Mouse (Mus musculus) cerebellum, adult 9-11 months (tissue): Measurements from ENCODE around the gene Abhd17c.
A peak's percentile ranks its signal among the peaks of the same experiment; 100 is the strongest.

Experiments used
- DNase-seq: peaks from one replicate; pipeline ENCODE4 v3.0.0; 2022

Gene Abhd17c

DNA sequence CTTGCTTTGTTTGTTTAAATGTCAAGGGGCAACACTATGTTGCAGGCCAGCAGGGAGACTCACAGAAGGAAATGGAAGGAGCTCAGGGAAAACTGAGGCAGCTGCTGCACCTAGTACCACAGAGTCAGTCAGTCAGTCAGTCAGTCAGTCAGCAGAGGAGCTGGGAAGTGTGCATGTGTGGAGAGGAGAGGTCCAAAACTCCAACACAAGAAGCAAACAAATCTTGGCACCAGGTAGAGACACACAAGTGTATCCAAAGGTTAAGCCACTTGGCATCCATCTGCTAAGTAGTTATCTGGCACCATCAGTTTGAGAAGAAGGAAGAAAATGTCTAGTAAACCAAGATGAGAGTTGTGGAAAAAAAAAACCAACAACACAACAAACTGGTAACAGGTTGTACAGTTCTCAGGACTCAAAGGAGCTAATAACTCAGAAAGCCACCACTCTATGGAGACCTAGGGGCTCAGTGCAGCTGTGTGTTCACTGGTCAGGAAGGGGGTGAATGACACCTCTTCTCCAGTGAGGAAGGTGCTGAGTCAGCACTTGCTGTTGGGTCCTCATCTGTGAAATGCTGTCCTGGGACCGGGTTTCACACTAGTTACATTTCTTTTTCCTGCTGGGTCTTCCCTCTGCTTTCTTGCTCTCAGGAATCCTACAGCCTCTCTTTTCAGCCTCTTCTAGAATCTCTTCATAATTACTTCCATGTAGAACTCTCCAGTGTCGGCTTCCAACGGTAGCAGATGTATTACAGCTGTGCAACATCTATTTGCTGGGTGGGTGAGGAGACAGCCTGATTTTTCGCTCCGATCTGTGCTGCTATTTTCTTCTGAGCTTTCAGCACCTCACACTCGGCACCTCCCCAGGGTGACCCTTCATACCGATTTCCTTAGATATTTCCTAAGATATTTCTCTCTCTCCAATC is 34.8 kb downstream of the Abhd17c start:
- DNase-seq, result no peak

DNA sequence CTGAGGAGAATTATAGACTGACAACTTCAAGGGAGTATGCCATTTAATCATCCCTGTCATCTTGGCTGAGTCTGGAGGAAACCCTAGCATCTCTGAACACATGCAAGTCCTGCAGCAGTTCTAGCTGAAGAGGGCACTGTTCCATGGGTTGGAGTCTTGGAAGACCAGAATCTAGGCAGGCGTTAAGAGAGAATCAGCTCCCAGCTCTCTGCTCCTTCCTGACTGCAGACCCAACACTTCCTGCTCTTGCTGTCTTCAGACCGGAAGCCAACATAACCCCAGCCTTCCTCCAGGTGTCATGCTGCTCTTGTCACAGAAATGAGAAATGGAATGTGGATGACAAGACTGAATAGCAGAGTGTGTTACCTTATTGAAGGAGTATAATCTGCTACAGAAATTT is 36.3 kb downstream of the Abhd17c start:
- no peak for DNase-seq

DNA sequence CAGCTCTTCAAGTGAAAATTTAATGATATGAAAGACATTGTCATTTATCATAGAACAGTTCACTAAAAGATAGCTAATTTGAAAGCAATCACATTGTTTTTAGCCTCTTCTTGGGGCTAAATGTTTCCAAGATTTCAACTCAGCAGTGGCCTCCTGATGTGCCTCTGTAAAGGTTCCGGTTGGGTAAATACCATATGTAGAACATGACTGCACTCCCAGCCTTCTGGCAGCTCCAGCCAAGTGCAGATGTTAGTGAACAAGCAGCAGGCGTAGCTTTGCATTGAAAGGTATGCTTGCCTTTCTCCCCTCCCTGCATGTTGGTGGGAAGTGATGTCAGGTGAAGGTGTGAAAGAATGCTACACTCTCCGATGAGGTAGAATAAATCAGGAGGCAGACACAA is 36.9 kb downstream of the Abhd17c start:
- DNase-seq, result no peak

DNA sequence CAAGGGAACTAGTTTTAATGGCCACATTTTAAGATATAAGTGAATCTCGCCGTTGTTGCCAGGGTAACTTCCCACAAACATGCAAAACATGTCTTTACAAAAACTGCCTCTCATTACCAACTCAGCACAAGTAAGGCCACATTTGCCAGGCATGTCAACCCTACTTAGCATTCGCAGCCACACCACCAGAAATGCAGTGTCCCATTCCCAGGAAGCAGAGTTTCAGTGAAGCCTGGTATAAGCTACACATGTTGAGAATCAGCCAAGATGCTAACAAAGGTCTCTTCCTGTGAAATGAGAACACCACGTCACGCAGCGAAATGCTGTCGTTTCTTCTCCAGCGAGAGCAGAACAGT is 38.7 kb downstream of the Abhd17c start:
- no peak for DNase-seq

DNA sequence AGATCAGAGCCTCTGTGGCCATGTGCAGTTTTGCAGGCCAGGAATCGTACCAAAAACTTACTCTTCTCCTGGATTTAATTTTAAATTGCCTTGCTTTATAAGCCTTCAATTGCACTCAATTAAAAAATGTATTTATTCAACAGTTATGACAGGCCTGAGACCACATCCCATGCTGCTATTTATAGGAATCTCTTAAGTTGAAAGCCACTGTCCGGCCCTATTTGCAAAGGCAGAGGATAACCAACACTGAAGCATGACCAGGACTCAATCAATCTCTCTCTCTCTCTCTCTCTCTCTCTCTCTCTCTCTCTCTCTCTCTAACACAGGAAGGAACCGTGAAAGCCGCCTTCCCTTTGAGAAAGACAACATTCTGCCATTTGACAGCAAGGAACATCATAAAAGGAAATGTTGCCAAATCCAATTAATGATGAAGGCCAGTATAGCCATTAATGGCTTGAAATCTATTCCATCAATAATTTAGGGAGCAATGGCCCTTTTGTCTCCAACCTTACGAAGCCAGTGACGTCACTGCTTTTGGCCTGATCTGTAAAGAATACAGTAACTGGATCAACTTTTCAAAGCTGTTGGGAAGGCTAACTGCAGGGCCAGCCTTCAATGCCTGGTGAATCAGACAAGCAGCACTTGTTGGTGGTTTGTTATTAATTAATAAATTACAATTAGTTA is 39.2 kb downstream of the Abhd17c start:
- no peak for DNase-seq

DNA sequence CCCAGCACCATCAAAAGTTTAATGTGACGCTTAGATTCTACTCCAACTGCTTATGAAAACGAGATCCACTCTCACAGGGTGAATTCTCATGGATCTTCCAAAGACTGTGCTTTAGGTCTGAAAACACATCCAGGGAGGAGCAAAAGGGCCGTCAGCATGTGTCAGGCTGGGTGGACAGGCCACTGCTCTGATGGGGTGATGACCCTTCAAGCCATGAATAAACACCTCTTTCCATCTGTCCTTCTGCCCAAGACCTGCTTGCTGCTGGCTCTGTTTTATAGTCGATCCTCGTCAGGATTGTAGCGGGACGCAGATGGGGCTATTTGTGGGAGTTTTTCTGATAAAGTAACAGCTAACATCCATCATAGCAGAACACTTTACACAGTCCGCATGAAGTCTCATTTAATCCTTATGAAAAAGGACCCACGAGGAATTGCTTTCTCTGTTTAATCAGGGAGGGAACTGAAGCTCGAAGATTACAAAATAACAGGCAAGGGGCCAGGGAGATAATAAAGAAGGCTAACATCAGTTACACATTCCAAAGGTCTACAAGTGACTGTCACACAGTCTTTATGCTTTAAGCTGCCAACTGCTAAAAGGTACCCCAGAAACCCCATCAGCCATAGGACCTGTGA is 39.9 kb downstream of the Abhd17c start:
- DNase-seq, result no peak

DNA sequence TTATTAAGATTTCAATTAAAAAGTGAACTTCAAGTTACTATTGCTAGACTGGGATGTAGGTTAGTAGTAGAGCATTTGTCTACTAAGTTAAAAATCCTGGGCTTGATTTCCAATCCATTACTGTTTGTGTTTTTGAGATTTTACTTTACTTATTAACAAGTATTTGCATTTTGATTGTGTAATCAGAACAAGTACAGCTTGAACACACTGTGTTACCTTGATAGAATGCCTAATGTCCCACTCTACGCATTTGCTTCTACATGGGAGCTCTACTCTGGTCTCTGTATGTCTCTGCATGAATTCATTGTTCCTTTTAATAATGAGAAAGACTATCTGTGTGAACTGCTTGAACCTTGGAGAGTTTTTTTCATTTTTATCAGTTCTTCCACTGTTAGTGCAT is 44.8 kb downstream of the Abhd17c start:
- DNase-seq, result no peak

DNA sequence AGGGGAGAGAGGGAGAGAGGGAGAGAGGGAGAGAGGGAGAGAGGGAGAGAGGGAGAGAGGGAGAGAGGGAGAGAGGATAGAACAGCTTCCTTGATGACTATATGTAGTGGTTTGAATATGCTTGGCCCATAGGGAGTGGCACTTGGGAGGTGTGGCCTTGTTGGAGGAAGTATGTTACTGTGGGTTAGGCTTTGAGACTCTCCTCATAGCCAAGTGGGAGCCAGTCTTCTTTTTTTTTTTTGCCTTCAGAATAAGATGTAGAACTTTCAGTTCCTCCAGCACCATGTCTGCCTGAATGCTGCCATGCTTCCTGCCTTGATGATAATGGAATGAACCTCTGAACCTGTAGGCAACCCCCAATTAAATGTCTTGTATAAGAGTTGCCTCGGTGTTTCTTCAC is 49.1 kb downstream of the Abhd17c start:
- DNase-seq, result no peak

DNA sequence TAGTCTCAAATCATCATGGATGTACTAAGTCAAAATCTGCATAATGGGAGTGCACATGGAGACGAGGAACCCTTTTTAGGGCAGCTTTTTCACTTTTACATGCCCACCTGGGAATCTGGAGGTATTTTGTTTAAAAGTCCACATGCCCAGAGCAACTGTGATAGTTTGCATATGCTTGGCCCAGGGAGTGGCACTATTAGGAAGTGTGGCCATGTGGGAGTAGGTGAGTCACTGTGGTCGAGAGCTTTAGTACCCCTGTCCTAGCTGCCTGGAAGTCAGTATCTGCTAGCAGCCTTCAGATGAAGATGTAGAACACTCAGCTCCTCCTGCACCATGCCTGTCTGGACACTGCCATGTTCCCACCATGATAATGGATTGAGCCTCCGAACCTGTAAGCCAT is 51.0 kb downstream of the Abhd17c start:
- DNase-seq, result no peak

DNA sequence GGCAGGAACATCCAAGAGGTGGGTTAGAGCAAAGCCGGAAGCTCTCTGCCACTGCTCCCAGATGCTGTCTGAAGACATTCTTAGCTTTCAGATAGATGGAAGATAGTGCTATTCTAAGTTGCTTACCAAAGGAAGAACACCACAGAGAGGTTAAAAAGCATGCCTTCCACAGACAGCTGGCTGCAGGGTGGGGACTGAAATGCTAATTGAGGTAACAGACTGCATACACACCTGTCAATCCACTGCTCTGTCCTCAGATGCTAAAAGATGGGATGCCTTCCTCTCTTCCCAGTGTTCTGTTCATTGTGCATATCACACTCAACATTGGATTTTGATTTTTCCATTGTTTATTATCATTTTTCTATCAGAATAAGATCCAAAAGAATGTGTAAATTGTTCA is 53.6 kb downstream of the Abhd17c start:
- no peak for DNase-seq

DNA sequence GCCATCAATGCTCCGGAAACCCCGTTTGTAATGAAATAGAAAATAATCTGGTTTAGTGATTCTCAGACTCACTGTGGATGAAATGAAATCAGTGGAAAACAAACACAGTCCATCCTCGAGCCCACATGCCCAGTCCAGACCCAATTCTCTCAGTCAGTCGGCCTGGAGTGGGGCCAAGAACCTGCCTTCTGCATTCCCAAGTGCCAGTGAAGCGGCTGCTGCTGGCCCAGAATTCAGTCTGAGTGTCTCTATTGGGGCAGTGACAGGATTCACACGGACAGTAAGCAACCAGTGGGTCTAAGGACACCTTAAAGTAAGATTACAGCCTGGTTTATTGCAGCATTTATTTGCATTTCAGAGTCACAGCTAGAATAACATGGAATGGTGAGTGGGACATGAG is 55.2 kb downstream of the Abhd17c start:
- peak; percentile 47 for DNase-seq

DNA sequence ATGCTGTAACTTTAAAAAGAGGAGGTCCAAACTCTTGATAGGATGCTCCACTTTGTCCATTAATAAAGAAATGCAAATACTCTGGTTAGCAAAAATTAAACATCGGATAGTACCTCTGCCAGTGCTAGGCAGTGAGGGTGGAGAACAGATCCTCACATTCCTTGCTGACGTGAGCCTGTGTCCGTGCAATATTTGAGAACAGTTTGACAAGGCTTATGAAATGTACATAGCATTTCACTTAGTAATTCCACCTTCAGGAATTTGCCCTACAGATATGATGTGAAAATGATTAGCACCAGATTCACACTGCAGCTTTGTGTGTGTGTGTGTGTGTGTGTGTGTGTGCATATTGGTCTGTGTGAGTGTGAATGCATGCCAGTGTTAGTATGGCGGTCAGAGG is 60.9 kb downstream of the Abhd17c start:
- DNase-seq, result no peak

DNA sequence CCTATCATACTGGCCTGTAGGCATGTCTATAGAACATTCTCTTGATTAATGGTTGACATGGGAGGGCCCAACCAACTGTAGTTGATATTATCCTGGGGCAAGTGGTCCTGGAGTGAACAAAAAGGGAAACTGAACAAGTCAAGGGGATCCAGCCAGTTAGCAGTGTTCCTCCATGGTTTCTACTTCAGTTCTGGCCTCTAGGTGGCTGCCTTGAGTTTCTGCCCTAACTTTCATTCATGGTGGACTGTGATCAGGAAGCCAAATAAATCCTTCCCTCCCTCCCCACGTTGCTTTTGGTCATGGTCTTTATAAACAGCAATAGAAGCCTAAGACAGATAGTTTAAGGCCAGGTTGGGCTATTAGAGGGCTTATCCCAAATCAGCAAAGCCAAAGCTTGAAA is 61.9 kb downstream of the Abhd17c start:
- no peak for DNase-seq

DNA sequence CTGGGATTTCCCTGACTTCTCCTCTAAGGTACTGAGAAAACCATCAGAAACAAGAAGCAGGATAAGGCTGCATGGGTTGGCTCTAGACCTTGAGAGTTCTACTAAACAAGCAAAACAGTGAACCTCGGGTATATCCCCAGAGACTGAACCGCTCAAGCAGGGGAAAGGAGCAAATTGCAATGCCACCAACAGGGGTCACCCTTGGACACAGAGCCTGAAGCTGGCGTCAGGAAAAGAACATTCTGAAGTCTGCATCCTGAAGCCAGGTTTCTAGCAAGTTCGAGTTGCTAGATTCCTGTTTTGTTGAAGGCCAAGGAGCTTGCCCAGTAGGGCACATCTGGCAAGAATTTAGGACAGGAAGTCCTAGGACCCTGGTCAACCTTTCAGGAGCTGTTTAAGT is 62.7 kb downstream of the Abhd17c start:
- DNase-seq, result peak; percentile 53

DNA sequence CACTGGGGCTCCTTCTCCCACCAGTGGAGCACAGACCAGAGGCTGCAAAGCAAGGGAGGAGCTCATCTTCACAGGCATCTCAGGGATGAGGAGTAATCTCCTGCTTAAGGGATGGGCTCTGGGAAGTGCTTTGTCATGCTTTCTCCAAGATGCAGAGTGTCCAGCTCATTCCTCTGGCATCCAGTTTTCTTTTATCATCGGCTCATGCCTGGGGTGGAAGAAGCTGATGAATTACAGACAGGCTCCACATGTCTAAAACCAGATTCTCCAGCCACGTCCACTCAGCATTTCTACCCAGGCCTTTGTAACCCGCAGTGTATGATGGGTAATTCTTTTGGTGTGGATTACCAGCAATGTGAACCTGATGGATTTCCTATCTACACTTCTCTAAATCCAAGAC is 63.5 kb downstream of the Abhd17c start:
- no peak for DNase-seq

DNA sequence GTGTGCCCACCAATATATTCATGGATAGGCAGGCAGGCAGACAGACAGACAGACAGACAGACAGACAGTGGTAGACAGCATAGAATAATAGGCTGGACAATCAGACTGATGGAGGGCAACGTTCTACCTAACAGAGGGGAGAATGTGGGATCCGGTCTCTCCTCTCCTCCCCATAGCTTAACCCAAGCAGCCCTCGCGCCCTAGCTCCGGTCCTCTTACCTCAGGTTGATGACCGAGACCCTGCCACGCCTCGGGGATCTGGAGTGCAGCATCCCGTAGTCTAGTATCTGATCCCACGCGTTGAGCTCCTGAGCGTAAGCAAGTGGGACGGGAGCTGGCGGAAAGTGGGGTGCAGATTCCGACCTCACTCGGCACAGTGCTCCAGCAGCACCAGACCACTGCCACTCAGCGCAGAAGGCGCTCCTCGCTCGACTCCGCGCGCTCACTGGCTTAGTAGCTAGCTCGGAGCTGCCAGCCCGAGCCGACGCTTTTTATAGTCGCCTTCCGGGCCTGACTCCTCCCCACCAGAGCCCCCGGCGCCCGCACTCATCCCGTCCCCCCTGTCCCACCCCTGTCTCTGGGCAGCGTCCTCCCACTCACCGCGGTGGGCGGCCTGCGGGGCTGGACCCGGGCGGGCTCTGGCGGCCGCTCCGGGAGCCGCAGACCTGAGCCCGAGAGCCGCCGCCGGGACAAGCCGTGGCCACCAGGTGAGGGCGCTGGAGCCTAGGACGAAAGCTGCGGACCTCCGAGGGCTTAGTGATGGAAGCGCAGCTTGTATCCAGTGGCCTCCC is 65.5 kb downstream of the Abhd17c start, which contains the start of gene Cemip:
Cemip (minus strand) TSS at position 464 of the 791 bp plus-strand sequence.
- DNase-seq, result peak; percentile 86

DNA sequence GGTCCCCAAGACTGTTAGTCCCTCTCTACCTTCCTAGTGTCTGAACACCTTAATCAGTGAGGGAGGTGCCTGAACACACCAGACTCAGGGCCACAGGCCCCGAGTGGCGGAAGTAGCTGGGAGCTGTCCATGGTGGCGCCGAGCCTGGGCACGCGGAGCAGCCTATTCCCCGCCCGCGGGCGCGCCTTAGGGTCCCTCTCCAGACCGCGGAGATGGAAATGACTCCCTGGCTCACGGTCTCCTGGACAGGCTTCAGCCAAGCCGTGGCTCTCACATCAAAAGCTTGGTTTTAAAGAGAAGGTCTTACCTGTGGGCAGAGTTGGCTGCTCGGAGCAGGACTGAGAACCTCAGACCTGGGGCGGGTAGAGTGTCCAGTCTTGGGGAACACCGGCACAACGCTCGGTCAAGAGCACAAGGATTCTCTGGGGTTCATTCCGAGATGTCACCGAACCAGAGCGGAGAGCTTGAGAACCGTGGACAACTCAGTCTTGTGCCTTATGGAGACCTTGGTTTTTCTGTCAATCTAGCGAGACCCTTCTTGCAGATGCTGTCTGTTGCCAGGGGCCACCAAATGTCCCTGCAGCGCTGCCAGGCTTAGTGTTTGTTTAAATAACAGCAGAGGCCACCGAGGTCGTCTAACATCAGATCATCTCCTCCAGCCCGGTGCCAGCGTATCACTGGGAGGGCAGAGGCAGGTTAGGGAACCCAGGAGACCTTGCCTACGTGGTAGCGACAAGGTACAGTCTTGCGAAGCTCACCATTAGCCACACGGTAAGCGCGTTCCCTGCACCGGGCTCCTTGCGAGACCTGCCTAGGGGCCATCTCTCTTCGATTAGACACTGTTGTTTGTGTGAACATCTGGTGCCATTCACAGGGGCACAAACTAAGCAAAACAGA is 66.4 kb downstream of the Abhd17c start:
- DNase-seq, result peak; percentile 67

DNA sequence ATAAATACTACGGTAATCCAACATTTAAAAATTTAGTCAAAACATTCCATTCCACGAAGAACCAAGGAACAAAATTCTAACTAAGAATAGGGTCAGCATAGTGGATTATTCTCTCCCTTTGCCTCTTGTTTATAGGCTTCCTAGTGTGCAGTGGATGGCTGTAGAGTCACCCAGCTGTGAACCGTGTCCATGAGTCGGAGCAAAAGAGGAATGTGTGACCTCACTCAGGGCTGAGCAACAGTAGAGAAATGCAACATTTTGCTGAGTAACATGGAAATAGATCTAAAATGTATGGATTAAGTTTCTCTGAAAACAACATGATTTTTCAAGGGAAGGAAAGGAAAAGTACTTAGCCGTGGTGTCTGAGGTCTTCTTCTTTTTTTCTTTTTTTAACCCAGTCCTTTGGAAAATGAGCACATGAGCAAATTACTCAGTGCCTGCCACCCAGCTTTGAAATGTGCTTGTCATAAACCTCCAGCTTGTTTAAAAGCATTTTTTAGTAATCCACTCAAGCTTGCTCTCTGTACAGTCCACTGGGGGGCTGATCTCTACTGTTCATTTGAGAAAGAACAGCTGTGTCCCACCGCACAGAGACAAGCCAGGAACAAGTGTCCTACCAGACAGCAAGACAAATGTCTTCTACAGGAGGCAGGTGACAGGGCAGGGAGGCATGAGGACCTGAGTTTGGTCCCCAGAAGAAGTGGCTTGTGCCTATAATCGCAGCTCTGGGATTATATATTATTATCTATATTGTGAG is 74.3 kb downstream of the Abhd17c start:
- DNase-seq, result no peak

DNA sequence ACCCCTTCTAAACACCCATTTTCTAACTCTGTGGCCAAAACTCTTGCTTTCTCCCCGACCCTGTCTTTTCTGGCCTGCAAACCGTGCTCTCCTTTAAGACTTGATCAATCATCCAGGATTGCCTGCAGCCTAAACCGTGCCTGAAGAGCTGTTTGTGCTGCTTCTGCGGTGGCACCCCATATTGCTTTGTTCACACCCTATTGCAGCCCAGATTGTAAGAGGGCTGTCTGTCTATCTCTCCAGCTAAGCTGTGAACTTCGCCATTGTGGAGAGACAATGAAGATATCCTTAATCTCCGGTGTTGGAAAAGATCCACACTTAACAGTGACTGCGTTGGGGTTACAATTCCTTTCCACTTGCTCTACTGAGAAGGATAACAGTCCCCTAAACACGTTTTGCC is 77.4 kb downstream of the Abhd17c start:
- DNase-seq, result no peak

DNA sequence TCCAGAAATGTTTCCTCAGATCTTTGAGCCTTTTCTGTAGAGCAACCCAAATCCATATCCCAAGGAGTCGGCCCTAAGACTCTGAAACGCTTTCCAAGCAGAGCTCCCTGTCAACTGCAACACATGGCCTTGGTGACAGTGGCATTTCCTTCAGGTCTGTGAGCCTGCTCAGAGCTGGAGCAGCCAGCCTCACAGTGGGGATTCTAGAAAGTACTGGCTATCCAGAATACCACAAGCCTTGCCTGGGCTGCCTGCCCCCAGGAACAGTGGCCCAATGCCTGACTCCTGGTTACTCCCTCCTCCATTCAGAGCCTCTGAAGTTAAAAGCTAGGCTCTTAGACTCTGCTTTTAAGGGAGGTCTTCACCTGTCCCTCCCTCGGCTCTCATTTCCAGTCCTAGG is 77.8 kb downstream of the Abhd17c start:
- peak; percentile 37 for DNase-seq

DNA sequence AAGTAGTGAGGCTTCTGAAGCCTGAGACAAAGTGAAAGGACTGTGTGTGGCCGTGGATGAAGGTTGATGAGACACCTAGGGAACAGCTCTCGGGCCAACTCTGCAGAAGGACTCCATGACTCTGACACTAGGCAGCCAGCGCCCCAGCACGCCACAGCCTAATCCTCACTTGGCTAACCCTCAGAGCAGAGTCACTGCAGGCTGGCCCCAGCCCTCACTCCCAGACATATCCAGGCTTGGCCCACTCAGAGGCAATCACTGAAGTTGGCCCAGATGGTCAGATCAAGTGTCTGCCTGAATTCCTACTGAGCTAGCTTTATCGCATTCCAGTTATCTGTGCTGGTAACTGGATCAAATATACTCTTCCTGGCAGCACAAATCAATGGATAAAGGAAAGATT is 82.8 kb downstream of the Abhd17c start:
- DNase-seq, result peak; percentile 92
